Mouse (Mus musculus) hindbrain, embryonic 16.5 days (tissue): Measurements from ENCODE around the gene Sh3gl1. TPM values are rescaled to one million over a fixed set of nuclear protein-coding genes. Genes with fewer than 3 reads are reported as not detected.
A peak's percentile ranks its signal among the peaks of the same experiment; 100 is the strongest.
"Not testable (repeated sequence)": the region's sequence is repeated elsewhere in the genome, so short reads cannot be mapped to it uniquely, and the experiment has no call there.

ENCODE experiments used
- ATAC-seq: fragments of 200-750 bp; cut with Nextera tagmentation; 2 replicates; pipeline ENCODE4 v1.8.0; 2017; ENCODE audit warnings: moderate TSS enrichment, moderate library complexity
- H3K27ac ChIP-seq: fragments of 300-500 bp; sonication (generic); 2 replicates; pipeline ENCODE4 v1.5.1; 2014; ENCODE audit warnings: low read depth, mild to moderate bottlenecking, control low read depth, low read length, moderate library complexity
- H3K27me3 ChIP-seq: fragments of 300-500 bp; sonication (generic); replicated peaks from 2 replicates; pipeline ENCODE4 v1.6.1; 2014; ENCODE audit warnings: low read length; ENCODE audit not compliant: control insufficient read depth, insufficient read depth
- H3K36me3 ChIP-seq: fragments of 300-500 bp; sonication (generic); 2 replicates; pipeline ENCODE4 v1.6.1; 2014; ENCODE audit warnings: mild to moderate bottlenecking, low read length, moderate library complexity, mixed read lengths; ENCODE audit not compliant: control insufficient read depth, insufficient read depth
- H3K4me1 ChIP-seq: fragments of 300-500 bp; sonication (generic); 2 replicates; pipeline ENCODE4 v1.6.1; 2014; ENCODE audit warnings: low read depth, low read length; ENCODE audit not compliant: control insufficient read depth, insufficient read depth
- H3K4me2 ChIP-seq: fragments of 300-500 bp; sonication (generic); 2 replicates; pipeline ENCODE4 v1.6.1; 2014; ENCODE audit warnings: mild to moderate bottlenecking, low read length, control low read depth, moderate library complexity
- H3K4me3 ChIP-seq: fragments of 300-500 bp; sonication (generic); 2 replicates; pipeline ENCODE4 v1.5.1; 2014; ENCODE audit warnings: mild to moderate bottlenecking, low read length, control low read depth, moderate library complexity
- H3K9ac ChIP-seq: fragments of 300-500 bp; sonication (generic); 2 replicates; pipeline ENCODE4 v1.6.1; 2014; ENCODE audit warnings: low read depth, mild to moderate bottlenecking, control low read depth, low read length, moderate library complexity
- H3K9me3 ChIP-seq: fragments of 300-500 bp; sonication (generic); 2 replicates; pipeline ENCODE4 v1.6.1; 2014; ENCODE audit warnings: mild to moderate bottlenecking, low read length, moderate library complexity; ENCODE audit not compliant: control insufficient read depth
- WGBS: fragments of 180-500 bp; shearing (Covaris S2); extraction: QIAGEN DNeasy Blood & Tissue Kit; methylation state at CpG from one replicate; pipeline ENCODE4 v1.1.7; 2014; 5-methylcytosine and 5-hydroxymethylcytosine counted together
- polyA plus RNA-seq: library from polyadenylated mRNA; unstranded; fragments of >200 nt; fragmentation: Nextera tagmentation; extraction: Ambion mirVana; gene quantifications from 2 replicates; pipeline ENCODE4 v1.2.1, GENCODE M21; 2015

Sh3gl1 gene
- 106 and 112 TPM in 2 replicates for polyA plus RNA-seq

- no peaks in the 10 kb centered on the region for H3K9me3 ChIP-seq
- H3K36me3 ChIP-seq = 0 out of 2 replicates have a peak, but pooled peaks cover 3% of the 10 kb centered on the region
- H3K9ac ChIP-seq = peak within 1 kb of the TSS; percentile 86
- under 1% methylated on average over 74 of the region's 74 CpGs for WGBS
- H3K4me2 ChIP-seq = peak within 1 kb of the TSS; percentile 59
- no peaks in the 10 kb centered on the region for H3K27me3 ChIP-seq
- H3K4me1 ChIP-seq = peaks cover 31% of the 10 kb centered on the region
- peak within 1 kb of the TSS; percentile 80 for H3K4me3 ChIP-seq
- H3K27ac ChIP-seq = peak within 1 kb of the TSS; percentile 85
- ATAC-seq = peak; percentile 93
Observed at GRCm38 (mm10) chr17:56036176-56036900, at the start of gene Sh3gl1. Gene Sh3gl1 (minus strand): TSS chr17:56036635.

- 7% methylated on average over 8 of the region's 8 CpGs for WGBS
- Histone ChIP-seq H3K27me3 (no peaks in the 10 kb centered on the region), H3K4me3 (peak overlapping the region; percentile 91), H3K27ac (peak overlapping the region; percentile 44; the same call in 1 of the 2 replicates), H3K36me3 (no peaks in the 10 kb centered on the region; the same call in 1 of the 2 replicates), H3K4me2 (peak overlapping the region; percentile 100), H3K4me1 (peaks cover 21% of the 10 kb centered on the region), H3K9me3 (no peaks in the 10 kb centered on the region), H3K9ac (peak overlapping the region; percentile 90)
- ATAC-seq = peak; percentile 50
Observed at GRCm38 (mm10) chr17:56080781-56081585, 44.5 kb upstream of the Sh3gl1 start.

- Histone ChIP-seq H3K4me2 (peak overlapping the region; percentile 100), H3K9ac (peak overlapping the region; percentile 90), H3K4me3 (peak overlapping the region; percentile 91), H3K27me3 (no peaks in the 10 kb centered on the region), H3K9me3 (no peaks in the 10 kb centered on the region), H3K27ac (peak overlapping the region; percentile 76), H3K36me3 (no peaks in the 10 kb centered on the region; the same call in 1 of the 2 replicates), H3K4me1 (peaks cover 26% of the 10 kb centered on the region)
- ATAC-seq = no peak
- WGBS = 2% methylated on average over 11 of the region's 11 CpGs
Observed at GRCm38 (mm10) chr17:56079921-56080320, 43.5 kb upstream of the Sh3gl1 start.

GRCm38 (mm10) chr17:56078880-56079795 lies 42.7 kb upstream of the Sh3gl1 start, which contains the start of gene Hdgfl2:
Gene Hdgfl2 (plus strand): TSS chr17:56079634.
- Histone ChIP-seq H3K4me2 (peak within 1 kb of the TSS; percentile 100), H3K27ac (peak within 1 kb of the TSS; percentile 76), H3K36me3 (no peaks in the 10 kb centered on the region), H3K9ac (peak within 1 kb of the TSS; percentile 90), H3K4me3 (peak within 1 kb of the TSS; percentile 91), H3K4me1 (peaks cover 27% of the 10 kb centered on the region), H3K27me3 (no peaks in the 10 kb centered on the region), H3K9me3 (no peaks in the 10 kb centered on the region)
- WGBS = under 1% methylated on average over 53 of the region's 61 CpGs
- peak; percentile 94 for ATAC-seq

GRCm38 (mm10) chr17:56078361-56078760 lies 41.9 kb upstream of the Sh3gl1 start:
- peak overlapping the region; percentile 91; the same call in 1 of the 2 replicates for H3K4me3 ChIP-seq
- not testable (repeated sequence) for H3K27ac ChIP-seq, H3K9me3 ChIP-seq, ATAC-seq, H3K9ac ChIP-seq, H3K36me3 ChIP-seq, H3K27me3 ChIP-seq
- peak overlapping the region; percentile 42 for H3K4me2 ChIP-seq
- H3K4me1 ChIP-seq = peaks cover 33% of the 10 kb centered on the region
- 60% methylated on average over 9 of the region's 9 CpGs for WGBS

GRCm38 (mm10) chr17:56077523-56077922 lies 41.1 kb upstream of the Sh3gl1 start:
- no peak for ATAC-seq
- H3K9ac ChIP-seq = no peak overlapping the region
- H3K4me1 ChIP-seq = peaks cover 33% of the 10 kb centered on the region
- 88% methylated on average over 5 of the region's 5 CpGs for WGBS
- peaks cover 5% of the 10 kb centered on the region; the same call in 1 of the 2 replicates for H3K36me3 ChIP-seq
- no peaks in the 10 kb centered on the region for H3K27me3 ChIP-seq
- no peak overlapping the region for H3K27ac ChIP-seq
- no peak overlapping the region for H3K4me3 ChIP-seq
- H3K9me3 ChIP-seq = no peaks in the 10 kb centered on the region
- no peak overlapping the region for H3K4me2 ChIP-seq

GRCm38 (mm10) chr17:56074827-56075208 lies 38.4 kb upstream of the Sh3gl1 start, which contains the start of gene Ubxn6:
Gene Ubxn6 (minus strand): TSS chr17:56075028.
- Histone ChIP-seq H3K4me3 (peak within 1 kb of the TSS; percentile 84), H3K27ac (peak within 1 kb of the TSS; percentile 91), H3K9ac (peak within 1 kb of the TSS; percentile 84), H3K9me3 (no peaks in the 10 kb centered on the region), H3K4me2 (peak within 1 kb of the TSS; percentile 59), H3K4me1 (peaks cover 12% of the 10 kb centered on the region), H3K27me3 (no peaks in the 10 kb centered on the region), H3K36me3 (peaks cover 29% of the 10 kb centered on the region)
- under 1% methylated on average over 35 of the region's 35 CpGs for WGBS
- peak; percentile 62 for ATAC-seq

- Histone ChIP-seq H3K36me3 (peaks cover 34% of the 10 kb centered on the region), H3K4me3 (peak overlapping the region; percentile 84), H3K4me1 (peaks cover 12% of the 10 kb centered on the region), H3K27ac (peak overlapping the region; percentile 91), H3K9me3 (no peaks in the 10 kb centered on the region), H3K9ac (peak overlapping the region; percentile 84), H3K4me2 (peak overlapping the region; percentile 59), H3K27me3 (no peaks in the 10 kb centered on the region)
- ATAC-seq = peak; percentile 5
- WGBS = 7% methylated on average over 22 of the region's 22 CpGs
Observed at GRCm38 (mm10) chr17:56074097-56074826, 37.8 kb upstream of the Sh3gl1 start.
